Mouse (Mus musculus) left cerebral cortex, adult 11 months (tissue): ENCODE data around the gene Ccdc155.

Experiments
- DNase-seq: peaks from one replicate; pipeline ENCODE4 v3.0.0; 2022; ENCODE audit warnings: low spot score

Ccdc155 gene

DNA sequence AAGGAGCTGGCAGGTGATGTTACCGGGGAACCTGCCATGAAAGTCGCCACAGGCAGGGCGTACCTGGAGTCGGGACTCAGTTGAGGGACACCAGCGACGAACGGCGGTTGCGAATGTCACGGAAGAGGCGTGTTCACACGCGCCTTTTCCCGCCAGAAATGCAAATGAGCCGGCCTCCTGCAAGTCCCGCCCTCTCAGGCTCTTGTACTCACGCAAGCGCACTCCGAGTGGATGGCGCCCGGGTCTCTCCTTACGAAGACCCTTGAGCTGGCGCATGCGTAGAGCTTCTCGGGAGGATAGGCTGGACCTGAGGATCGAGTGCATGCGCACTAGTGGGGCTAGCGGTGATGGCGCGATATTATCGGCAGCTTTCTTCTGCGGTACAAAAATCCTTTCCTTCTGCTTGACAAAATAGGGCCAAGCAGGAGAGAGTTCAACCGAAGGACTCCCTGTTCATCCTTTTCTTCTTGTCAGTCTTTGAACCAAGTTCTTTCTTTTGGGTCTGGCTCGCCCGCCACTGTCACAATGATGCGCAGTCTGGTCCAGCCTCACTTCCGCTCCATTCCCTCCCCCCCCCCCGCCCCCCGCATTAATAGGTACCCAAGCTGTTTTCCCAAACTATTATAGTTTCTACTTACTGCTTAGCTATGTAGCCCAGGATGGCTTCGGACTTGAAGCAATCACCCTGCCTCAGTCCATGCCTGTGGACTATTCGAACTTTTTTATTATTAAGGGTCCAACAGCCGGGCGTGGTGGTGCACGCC lies at the start of gene Ccdc155:
Gene Ccdc155 (minus strand): TSS at position 513 of the 764 bp plus-strand sequence.
- peak; percentile 88 for DNase-seq

DNA sequence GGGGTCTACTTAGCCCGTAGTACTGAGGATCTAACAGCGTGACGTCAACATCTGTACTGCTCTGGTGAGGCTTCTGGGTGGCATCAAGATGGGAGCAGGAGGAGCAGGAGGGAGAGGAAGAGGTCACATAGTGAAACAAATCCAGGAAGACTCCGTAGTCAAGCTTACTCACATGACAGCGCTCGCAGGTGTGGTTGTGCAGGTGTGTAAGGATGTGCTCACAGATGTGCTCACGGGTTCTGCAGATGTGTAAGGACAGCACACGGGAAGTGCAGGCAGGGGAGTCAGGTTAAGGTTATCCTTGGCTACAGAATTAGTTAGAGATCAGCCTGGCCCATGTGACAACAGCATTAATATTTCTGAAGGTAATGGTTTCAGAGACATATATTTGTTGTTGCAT lies 49.1 kb upstream of the Ccdc155 start:
- DNase-seq, result no peak

DNA sequence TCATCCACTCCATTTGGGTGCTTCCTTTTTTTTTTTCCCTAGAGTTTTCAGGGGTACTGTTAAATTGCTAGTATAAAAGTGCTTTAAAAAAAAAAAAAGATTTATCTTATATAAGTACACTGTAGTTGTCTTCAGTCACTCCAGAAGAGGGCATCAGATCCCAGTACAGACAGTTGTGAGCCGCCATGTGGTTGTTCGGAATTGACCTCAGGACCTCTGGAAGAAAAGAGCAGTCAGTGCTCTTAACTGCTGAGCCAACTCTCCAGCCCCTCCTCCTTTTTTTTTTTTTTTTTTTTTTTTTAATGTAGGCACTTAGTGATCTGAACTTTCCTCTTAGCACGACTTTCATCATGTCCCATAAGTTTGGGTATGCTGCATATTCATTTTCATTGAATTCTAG lies 43.0 kb upstream of the Ccdc155 start:
- no peak for DNase-seq

DNA sequence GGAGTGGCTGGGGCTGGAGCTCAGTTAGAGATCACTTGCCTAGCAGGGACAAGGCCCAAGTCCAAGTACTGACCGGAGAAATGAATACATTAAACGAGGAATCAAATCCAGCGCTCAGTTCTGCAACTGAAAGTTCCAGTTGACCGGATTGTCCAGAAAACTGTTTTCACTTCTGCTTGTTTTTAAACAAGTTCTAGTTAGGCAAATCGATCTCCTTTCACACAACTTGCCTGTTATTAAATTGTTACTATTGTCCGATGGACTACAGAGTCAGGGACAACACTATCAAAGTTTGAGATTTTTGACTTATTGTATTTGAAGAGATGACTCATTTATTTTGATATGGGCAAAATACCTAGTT lies 36.7 kb upstream of the Ccdc155 start:
- no peak for DNase-seq

DNA sequence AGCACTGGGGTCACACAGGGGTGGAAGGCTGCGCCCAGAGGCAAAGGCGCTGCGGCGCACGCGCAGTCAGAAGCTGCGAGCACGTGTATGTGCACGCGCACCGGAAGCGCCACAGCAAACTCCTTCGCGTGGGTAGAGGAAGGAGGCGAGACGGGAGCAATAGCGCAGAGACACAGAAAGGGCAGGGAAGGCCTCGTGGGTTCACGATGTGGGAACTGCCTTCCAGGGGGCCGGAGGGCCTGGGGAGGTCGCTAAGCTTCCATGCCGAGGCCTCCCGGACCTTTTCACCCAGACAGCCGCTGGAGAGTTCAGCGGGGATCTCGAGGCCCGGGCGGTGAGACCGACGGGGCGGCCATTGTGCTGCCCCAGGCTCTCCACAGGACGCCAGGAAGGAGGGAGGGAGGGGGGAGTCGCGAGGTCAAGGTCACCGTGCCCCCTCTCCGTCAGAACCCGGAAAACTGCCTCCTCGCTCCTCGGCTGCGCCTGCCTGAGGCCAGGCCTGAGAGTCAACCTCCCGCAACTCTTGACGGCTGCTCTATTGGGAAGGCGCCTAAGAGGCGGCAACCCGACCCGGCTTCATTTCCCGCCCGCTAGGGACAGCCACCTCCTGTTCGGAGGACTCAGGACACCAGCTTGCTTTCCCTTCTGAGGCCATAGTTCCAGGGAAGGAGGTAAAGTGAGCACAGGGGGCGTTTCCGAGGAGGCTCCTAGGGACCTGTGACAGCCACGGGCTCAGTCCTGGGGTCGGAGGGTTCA lies 36.1 kb upstream of the Ccdc155 start, which contains the start of gene Slc6a16:
Gene Slc6a16 (plus strand): TSS at position 453 of the 756 bp plus-strand sequence.
- peak; percentile 62 for DNase-seq

DNA sequence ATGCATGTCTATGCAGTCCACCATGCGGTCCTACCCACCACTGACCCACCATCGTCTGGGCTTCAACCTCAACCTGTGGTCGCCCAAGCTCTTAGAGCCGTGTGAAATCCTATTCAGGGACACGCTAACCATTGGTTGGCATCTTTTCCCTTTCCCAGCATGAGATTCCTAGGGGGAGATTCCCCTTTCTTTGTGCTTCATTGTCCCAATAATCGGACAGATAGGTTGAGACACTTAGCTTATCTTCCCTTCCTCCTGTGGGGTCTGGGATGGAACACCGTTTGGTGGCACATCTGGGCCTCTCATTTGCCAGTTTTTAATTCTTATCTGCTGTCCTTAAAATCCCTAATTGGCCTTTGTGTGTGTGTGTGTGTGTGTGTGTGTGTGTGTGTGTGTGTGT lies 35.4 kb upstream of the Ccdc155 start:
- no peak for DNase-seq

DNA sequence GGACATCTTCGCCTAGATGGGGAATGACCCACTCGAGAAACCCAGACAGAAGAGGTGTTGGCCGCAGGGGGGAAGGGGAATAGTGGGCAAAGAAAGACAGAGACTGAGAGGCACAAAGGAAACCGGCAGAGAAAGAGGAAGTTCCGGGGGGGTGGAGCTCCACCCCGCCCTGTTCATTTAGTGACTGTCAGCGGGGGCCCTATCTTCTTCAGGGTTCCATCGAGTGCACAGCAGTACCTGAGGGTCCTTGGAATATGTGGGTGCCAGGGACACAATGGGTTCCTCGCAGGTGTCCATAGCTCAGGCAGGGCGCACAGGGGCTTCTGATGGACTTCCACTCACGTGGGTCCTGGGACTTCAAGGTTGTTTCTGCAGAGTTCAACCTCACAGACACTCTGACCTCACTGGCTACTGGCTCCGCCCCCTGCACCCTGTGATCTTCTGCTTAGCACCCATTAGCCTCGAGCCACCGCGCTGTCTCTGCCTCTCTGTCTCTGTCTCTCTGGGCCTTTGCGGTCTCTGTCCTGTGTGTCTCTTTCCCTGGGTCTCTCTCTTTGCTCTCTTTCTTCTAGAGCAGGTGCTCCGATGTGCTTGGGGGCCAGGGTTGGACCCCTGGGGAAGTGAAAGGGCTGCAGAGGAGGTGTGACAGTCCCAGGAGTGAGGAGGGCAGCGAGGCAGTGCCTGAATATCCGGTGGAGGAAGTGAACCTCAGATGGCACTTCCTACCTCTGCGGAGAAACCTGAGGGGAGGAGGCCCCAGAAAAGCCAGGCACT lies 34.2 kb upstream of the Ccdc155 start, which contains the start of gene Cd37:
Gene Cd37 (minus strand): TSS at position 393 of the 774 bp plus-strand sequence.
- no peak for DNase-seq

DNA sequence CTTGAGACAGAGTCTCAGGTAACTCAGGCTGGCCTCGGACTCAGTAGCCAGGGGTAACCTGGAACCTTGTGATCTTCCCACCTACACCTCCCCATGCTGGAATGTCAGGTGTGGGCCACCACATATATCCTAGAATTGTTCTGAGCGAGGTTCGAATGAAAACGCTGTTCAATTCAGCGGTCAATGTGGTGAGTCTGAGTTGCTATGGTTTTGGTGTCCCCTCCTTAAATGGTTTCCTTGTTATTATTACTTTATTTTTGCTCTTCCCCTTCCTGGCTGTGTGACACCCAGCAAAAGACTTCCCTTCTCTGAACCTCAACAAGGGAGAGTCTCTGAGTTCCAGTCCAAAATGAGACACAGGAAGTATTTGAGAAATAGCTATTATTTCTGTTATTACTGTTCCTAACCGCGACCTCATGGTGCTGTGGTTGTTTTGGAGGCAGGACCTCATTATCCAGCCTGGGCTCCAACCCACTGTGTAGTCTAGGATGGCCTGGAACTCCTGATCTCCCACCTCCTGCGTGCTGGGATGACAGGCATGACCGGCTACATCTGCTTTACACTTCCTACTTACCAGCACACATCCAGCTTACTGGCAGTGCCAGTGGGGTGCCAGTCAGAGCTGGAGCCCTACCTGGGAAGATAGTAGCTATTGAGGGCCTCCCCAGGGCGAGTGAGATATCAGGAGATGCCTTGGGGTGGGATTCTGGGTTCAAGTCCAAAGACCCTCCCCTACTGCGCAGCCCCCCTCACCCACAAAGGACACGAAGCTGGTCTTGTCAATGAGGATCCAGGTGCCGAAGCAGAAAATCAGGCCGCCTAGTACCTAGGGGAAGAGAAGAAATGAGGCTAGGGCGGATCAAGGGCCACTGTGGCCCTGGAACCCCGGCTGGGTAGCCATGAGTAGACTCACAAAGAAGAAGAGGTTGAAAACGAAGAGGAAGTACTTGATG lies 33.3 kb upstream of the Ccdc155 start:
- DNase-seq, result no peak

DNA sequence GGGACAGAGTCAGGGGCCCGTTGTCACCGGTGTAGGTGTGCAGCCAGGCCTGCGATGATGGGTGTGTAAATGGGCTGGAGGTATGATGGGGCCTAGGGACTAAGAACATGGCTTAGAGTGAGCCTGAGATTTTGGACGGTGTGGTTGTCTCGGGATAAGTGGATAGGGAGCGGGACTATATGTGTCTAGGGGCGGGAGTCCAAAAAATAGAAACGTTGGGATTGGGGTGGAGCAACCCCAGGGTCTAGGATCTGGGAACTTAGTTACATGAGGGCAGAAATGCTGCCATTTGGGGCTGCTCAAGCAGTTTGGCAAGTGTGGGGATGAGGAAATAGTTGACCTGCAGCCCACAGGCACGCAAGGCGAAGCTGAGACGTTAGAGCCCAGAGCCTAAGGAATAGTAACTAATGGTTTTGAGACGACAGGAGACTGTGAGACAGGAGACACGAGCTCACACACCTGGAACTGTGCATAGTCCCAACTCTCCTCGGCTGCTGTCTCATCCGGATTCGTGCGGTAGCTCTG lies 31.0 kb upstream of the Ccdc155 start:
- no peak for DNase-seq

DNA sequence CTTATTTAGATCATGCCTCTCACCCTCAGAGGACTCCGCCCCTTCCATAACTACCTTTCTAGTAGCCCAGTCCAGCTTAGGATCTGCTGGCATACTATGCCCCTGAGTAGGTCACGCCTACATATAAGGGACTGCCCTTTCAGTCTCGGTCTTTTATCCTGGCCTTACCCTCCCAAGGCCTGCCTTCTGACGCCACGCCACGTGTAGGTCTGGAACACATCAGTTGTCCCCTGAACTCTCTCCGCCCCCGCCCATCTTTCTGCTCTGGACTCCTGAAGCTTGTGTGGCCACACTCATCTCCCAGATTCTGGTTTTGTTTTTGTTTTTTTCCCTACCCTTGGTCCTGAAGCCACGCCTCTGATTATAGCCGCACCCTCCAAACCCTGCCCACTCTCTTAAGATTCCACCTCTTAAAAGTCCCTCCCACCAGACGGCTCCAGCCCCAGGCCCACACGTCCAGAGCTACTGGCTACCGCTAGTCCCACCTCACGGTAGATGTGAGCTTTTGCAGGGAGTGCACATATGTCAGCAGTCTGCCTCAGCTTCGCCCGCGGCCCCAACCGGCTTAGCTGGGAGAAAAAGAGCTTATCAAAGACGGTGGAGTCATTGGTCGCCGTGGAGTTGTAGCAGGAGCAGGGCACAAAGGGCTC lies 30.4 kb upstream of the Ccdc155 start:
- DNase-seq, result no peak

DNA sequence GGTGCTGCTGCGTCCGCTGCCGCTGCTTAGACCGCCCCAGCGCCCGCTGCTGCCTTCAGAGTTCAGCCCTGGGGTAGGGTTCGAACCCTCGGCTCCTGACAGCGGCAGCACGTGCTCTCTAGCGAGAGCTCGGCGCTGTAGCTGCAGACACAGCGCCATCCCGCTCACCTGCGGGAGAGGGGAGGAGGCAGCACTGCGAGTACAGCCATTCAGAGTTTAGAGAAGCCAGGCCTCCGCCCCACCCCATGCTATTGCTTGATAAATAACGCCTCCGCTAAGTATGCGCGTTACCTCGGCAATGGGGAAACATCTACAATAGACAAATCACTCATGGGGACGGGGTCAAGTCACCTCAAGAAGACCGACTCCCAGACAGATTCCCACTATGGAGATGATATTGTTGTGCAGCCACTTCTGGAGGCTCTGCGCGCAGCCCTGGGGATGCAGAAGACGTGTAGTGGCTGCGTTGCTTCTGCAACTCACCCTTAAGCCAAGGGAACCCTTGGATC lies 29.7 kb upstream of the Ccdc155 start:
- DNase-seq, result no peak

DNA sequence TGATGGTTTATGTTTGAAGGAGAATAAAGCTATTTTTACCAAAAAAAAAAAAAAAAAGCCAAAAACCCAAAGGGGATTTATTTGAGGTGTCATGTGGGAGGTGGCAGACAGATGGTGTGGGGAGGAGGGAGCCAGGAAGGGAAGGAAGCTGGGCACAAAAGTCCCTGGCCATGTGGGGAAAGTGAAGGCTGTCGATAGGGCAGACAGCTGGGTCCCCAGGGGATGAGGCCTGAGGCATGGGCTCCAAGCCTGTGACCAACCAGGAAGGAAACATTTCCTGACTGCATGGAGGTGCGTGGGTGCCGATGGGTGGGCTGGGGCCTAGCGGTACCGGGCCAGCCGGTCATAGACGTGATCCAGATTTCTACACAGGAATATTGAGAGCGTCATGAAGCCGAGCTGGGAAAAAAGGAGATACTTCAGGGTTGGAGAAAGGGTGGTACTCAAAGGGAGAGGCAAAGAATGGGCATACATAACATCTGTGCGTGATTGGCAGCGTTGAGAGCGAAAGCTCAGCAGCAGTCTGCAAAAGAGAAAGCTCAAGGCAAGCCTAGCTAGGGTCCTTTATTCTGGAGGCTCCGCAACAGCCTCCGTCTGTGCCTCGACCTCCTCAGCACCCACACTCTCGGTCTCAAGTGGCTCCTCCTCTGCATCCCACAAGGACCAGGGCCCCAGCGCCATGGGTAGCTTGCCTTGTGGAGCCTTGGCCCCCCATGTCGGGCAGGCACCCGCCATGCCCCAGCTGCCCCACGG lies 29.1 kb upstream of the Ccdc155 start:
- peak; percentile 58 for DNase-seq

DNA sequence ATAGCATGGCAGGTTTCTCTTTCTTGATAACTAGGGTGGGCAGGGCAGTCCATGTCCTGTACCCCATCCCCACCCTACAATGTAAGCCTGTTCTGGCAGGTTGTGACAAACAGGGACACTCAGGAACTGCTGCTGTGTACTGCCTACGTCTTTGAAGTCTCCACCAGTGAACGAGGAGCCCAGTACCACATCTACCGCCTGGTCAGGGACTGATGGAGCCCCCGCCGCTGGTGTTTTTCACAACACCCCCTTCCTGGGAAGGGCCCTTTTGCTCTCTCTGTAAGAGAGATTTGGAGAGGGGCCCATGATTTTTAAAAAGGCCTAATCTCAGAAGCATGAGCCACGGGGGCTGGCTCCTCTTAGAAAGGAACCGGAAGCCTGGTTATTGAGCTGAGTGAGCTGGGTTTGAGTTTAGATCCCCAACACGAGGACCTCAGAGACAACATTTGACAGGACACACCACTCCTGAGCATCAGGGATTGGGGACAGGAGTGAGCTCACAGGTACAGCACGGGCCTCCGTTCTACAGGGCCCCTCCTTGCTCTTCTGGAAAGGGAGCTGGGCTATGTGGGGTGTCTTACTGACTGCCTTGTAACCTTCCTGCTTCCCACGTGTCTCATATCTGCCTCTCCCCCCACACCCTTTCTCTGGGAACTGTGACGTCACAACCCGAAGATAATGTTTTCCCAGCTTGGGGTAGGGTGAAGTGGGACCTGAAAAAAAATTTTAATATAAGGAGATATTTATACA lies 28.2 kb upstream of the Ccdc155 start:
- DNase-seq, result peak; percentile 42

DNA sequence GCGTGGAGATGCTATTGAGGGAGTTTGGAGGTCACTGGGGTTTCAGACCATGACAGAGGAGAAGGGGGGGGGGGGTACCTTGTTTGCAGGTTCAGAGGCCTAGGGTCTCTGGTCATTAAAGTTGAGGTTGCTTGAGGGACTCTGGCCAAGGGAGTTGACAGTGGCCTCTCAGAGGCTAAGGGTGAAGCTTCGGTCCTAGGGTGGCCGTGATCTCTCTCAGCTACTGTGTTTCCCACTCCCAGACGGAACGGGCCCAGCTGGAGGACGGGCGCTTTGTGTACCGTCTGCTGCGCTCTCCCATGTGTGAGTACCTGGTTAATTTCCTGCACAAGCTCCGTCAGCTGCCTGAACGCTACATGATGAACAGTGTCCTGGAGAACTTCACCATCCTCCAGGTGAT lies 27.2 kb upstream of the Ccdc155 start:
- no peak for DNase-seq

DNA sequence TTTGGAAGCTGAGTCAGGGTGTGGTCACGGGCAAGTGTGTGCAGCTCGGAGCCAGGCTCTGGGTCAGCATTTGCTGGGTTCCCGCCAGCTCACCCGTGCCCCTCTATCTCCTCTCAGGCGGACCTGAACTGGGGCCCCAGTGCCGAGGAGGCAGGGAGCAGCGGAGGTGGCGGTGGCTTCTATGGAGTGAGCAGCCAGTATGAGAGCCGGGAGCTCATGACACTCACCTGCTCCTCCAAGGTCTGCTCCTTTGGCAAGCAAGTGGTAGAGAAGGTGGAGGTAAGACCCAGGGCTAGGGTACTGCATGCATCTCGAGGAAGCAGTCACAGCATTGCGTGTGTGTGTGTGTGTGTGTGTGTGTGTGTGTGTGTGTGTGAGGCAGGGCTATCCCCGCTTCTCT lies 26.5 kb upstream of the Ccdc155 start:
- no peak for DNase-seq

DNA sequence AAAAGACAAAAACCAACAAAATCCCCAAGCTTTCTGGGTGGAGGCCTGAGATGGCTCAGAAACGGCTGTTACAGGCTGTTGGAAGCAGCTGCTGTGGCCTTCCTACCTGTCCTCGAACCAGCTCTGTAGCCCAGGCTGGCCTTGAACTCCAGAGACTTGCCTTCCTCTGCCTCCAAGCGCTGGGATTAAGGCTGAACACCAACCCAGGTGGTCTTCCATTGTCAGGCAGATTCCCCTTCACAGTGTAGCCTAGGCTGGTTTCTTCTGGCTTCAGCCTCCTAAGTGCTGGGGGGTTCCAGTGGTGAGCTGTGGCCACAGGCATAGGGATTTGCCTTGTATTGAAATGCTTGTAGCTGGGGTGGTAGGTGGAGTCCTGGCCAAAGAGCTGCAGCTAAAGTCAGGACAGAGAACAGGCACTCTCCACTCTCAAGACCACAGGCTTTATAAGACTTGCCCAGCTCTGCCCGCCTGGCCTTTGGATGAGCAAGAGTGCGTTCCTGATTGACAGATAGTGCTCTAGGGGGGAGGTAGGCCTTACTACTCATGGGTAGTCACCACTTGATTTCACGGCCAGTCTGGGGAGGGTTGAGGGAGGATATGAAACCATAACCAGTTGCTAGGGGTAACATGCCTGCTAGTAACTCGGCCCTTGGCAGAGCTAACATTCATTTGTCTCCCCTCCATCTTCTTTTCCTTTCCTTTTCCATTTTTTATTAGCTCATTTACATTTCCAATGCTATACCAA lies 24.9 kb upstream of the Ccdc155 start:
- no peak for DNase-seq

DNA sequence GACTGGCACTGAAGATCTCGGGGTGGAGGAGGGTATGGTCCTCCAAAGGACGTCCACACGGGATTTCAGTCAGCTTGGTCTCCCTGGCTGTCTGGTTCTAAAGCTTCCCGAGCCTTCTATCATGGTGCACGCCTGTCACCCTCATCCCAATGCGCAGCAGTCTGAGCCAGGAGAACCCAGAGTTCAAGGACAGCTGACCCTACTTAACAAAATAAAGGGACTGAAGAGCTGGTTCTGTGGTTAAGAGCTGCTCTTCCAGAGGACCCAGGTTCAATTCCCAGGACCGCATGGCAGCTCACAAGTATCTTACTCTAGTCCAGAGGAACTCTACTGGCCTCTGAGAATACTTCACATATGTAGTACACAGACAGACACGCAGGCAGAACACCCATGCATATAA lies 24.4 kb upstream of the Ccdc155 start:
- DNase-seq, result no peak

DNA sequence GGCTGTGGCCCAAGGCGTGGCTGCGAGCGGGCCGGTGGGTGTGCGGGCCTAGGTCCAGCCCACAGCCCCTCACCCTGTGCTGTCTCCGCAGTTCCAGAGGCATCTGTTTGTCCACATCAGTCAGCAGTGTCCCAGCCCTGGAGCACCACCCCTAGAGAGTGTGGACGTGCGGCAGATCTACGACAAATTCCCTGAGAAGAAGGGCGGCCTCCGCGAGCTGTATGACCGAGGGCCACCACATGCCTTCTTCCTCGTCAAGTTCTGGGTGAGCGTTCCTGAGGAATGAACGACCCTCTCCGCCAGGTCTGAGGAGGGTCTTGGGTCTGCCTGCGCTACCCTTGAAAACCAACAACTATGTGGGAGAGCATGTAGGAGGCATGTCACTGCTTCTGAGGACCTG lies 23.9 kb upstream of the Ccdc155 start:
- DNase-seq, result no peak
